Mouse (Mus musculus): Measurements from ENCODE around the gene Ccdc74a.

Ccdc74a gene

GRCm38 (mm10) chr16:17641301-17641700, 5.0 kb upstream of the Ccdc74a start:
- DNase-seq (ENCODE audit: inconsistent age in 2 of 2, low spot score in 1 of 2) = peak in 1 of 2 experiments; percentile 47

- no peak for DNase-seq (ENCODE audit: inconsistent age in 2 of 2, low spot score in 1 of 2)
Measured at GRCm38 (mm10) chr16:17642311-17642710, 4.0 kb upstream of the Ccdc74a start.

- DNase-seq (ENCODE audit: inconsistent age in 2 of 2, low spot score in 1 of 2) = no peak
Measured at GRCm38 (mm10) chr16:17643437-17643990, 2.8 kb upstream of the Ccdc74a start.

GRCm38 (mm10) chr16:17647156-17647555, 886 bp downstream of the Ccdc74a start:
- DNase-seq (ENCODE audit: inconsistent age in 2 of 2, low spot score in 1 of 2) = peak in 1 of 2 experiments; percentile 33

GRCm38 (mm10) chr16:17647566-17648340, 1.5 kb downstream of the Ccdc74a start:
- DNase-seq (ENCODE audit: inconsistent age in 2 of 2, low spot score in 1 of 2) = peak in 1 of 2 experiments; percentile 26

- DNase-seq (ENCODE audit: inconsistent age in 2 of 2, low spot score in 1 of 2) = peak; percentile 43 to 52
Measured at GRCm38 (mm10) chr16:17649925-17650605, 3.8 kb downstream of the Ccdc74a start.

GRCm38 (mm10) chr16:17650711-17651110, 4.4 kb downstream of the Ccdc74a start:
- no peak for DNase-seq (ENCODE audit: inconsistent age in 2 of 2, low spot score in 1 of 2)

GRCm38 (mm10) chr16:17652607-17653006, 6.3 kb downstream of the Ccdc74a start:
- DNase-seq (ENCODE audit: inconsistent age in 2 of 2, low spot score in 1 of 2) = no peak

- DNase-seq (ENCODE audit: inconsistent age in 2 of 2, low spot score in 1 of 2) = no peak
Measured at GRCm38 (mm10) chr16:17653601-17654000, 7.3 kb downstream of the Ccdc74a start.

GRCm38 (mm10) chr16:17654188-17654795, 8.0 kb downstream of the Ccdc74a start:
- no peak for DNase-seq (ENCODE audit: inconsistent age in 2 of 2, low spot score in 1 of 2)

- peak; percentile 27 to 49 for DNase-seq (ENCODE audit: inconsistent age in 2 of 2, low spot score in 1 of 2)
Measured at GRCm38 (mm10) chr16:17656212-17656871, 10.1 kb downstream of the Ccdc74a start.

- no peak for DNase-seq (ENCODE audit: inconsistent age in 2 of 2, low spot score in 1 of 2)
Measured at GRCm38 (mm10) chr16:17665568-17665967, 19.3 kb downstream of the Ccdc74a start.

GRCm38 (mm10) chr16:17669886-17670285, 23.6 kb downstream of the Ccdc74a start:
- DNase-seq (ENCODE audit: inconsistent age in 2 of 2, low spot score in 1 of 2) = no peak

- no peak for DNase-seq (ENCODE audit: inconsistent age in 2 of 2, low spot score in 1 of 2)
Measured at GRCm38 (mm10) chr16:17694860-17695259, 48.6 kb downstream of the Ccdc74a start.
